Mouse (Mus musculus) forebrain, embryonic 12.5 days (tissue): ENCODE measurements around the gene Gdap1l1. TPM values are rescaled to one million over a fixed set of nuclear protein-coding genes. Genes with fewer than 3 reads are reported as not detected.
A peak's percentile ranks its signal among the peaks of the same experiment; 100 is the strongest.
"Not testable (repeated sequence)": the region's sequence is repeated elsewhere in the genome, so short reads cannot be mapped to it uniquely, and the experiment has no call there.

Experiments used
- ATAC-seq: fragments of 200-750 bp; cut with Nextera tagmentation; 2 replicates; pipeline ENCODE4 v1.8.0; 2017; ENCODE audit warnings: moderate TSS enrichment; ENCODE audit not compliant: low FRiP score
- H3K27ac ChIP-seq: fragments of 300-500 bp; sonication (generic); 2 replicates; pipeline ENCODE4 v1.5.1; 2016; ENCODE audit warnings: mild to moderate bottlenecking
- H3K27me3 ChIP-seq: fragments of 300-500 bp; sonication (generic); 2 replicates; pipeline ENCODE4 v1.6.1; 2016; ENCODE audit warnings: mild to moderate bottlenecking
- H3K36me3 ChIP-seq: fragments of 300-500 bp; sonication (generic); replicated peaks from 2 replicates; pipeline ENCODE4 v1.6.1; 2016; ENCODE audit warnings: mild to moderate bottlenecking
- H3K4me1 ChIP-seq: fragments of 300-500 bp; sonication (generic); 2 replicates; pipeline ENCODE4 v1.6.1; 2016
- H3K4me2 ChIP-seq: fragments of 300-500 bp; sonication (generic); 2 replicates; pipeline ENCODE4 v1.6.1; 2016; ENCODE audit warnings: mild to moderate bottlenecking, moderate library complexity
- H3K4me3 ChIP-seq: fragments of 300-500 bp; sonication (generic); replicated peaks from 2 replicates; pipeline ENCODE4 v1.5.1; 2016; ENCODE audit warnings: mild to moderate bottlenecking
- H3K9ac ChIP-seq: fragments of 300-500 bp; sonication (generic); 2 replicates; pipeline ENCODE4 v1.6.1; 2016; ENCODE audit warnings: mild to moderate bottlenecking
- H3K9me3 ChIP-seq: fragments of 300-500 bp; sonication (generic); 2 replicates; pipeline ENCODE4 v1.6.1; 2016
- WGBS: fragments of 180-500 bp; shearing (Covaris S2); methylation state at CpG from one replicate; pipeline ENCODE4 v1.1.7; 2016; 5-methylcytosine and 5-hydroxymethylcytosine counted together
- polyA plus RNA-seq: library from polyadenylated mRNA; unstranded; fragments of >200 nt; fragmentation: Nextera tagmentation; extraction: Ambion mirVana; gene quantifications from 2 replicates; pipeline ENCODE4 v1.2.1, GENCODE M21; 2016

The Gdap1l1 gene
- 54.7 and 56.5 TPM in 2 replicates for polyA plus RNA-seq

GRCm38 (mm10) chr2:163438246-163438618 is at the start of gene Gdap1l1:
Gene Gdap1l1, plus strand, starts transcription at chr2:163438476.
- Histone ChIP-seq H3K4me3 (peak within 1 kb of the TSS; percentile 65), H3K27me3 (0 out of 2 replicates have a peak, but pooled peaks cover 13% of the 10 kb centered on the region), H3K9me3 (no peaks in the 10 kb centered on the region), H3K4me1 (peaks cover 35% of the 10 kb centered on the region), H3K4me2 (peak within 1 kb of the TSS; percentile 71), H3K9ac (peak within 1 kb of the TSS; percentile 75), H3K36me3 (no peaks in the 10 kb centered on the region), H3K27ac (peak within 1 kb of the TSS; percentile 67)
- peak; percentile 85 for ATAC-seq
- 0% methylated on average over 17 of the region's 18 CpGs for WGBS

DNA sequence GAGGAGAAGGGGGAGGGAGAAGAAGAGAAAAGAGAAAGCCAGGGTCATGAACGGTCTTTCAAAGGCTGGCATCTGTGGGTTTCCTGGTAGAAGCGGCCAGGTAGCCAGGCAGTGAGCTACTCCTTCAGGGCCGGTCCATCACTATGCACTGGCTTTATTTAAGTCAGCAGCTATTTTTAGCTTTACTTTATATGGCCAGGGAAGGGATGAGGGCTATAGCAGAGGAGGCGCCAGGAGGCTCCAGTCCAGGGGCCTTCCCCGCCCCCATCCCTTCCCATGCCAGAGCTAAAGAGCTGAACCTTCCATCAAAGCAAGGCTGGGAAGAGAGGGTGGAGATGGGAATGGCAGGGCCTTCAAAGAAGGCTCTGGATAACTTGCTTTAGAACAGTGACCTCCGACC is 45.8 kb upstream of the Gdap1l1 start:
- Histone ChIP-seq H3K9me3 (no peaks in the 10 kb centered on the region), H3K36me3 (no peaks in the 10 kb centered on the region), H3K4me2 (no peak overlapping the region), H3K27me3 (0 out of 2 replicates have a peak, but pooled peaks cover 3% of the 10 kb centered on the region), H3K27ac (no peak overlapping the region), H3K9ac (no peak overlapping the region), H3K4me1 (peaks cover 3% of the 10 kb centered on the region), H3K4me3 (no peak overlapping the region)
- no peak for ATAC-seq
- WGBS: 80% methylated on average over 6 of the region's 6 CpGs

GRCm38 (mm10) chr2:163393241-163393640 is 45.0 kb upstream of the Gdap1l1 start:
- Histone ChIP-seq H3K9me3 (no peaks in the 10 kb centered on the region), H3K9ac (no peak overlapping the region), H3K27ac (no peak overlapping the region), H3K4me3 (no peak overlapping the region), H3K27me3 (0 out of 2 replicates have a peak, but pooled peaks cover 3% of the 10 kb centered on the region), H3K36me3 (no peaks in the 10 kb centered on the region), H3K4me1 (peaks cover 11% of the 10 kb centered on the region), H3K4me2 (no peak overlapping the region)
- WGBS: 91% methylated on average over 10 of the region's 10 CpGs
- ATAC-seq: no peak

- H3K27me3 ChIP-seq: 0 out of 2 replicates have a peak, but pooled peaks cover 3% of the 10 kb centered on the region
- H3K4me2 ChIP-seq: no peak overlapping the region
- no peak overlapping the region for H3K27ac ChIP-seq
- no peak overlapping the region for H3K9ac ChIP-seq
- H3K9me3 ChIP-seq: no peaks in the 10 kb centered on the region
- peaks cover 12% of the 10 kb centered on the region for H3K4me1 ChIP-seq
- ATAC-seq: no peak
- H3K4me3 ChIP-seq: no peak overlapping the region
- no peaks in the 10 kb centered on the region for H3K36me3 ChIP-seq
- WGBS: 79% methylated on average over 6 of the region's 6 CpGs
These were observed 44.3 kb upstream of the Gdap1l1 start for GRCm38 (mm10) chr2:163393976-163394375.

GRCm38 (mm10) chr2:163394977-163395376 is 43.3 kb upstream of the Gdap1l1 start:
- no peak overlapping the region for H3K4me3 ChIP-seq
- peaks cover 12% of the 10 kb centered on the region for H3K4me1 ChIP-seq
- H3K36me3 ChIP-seq: no peaks in the 10 kb centered on the region
- no peak overlapping the region for H3K27ac ChIP-seq
- H3K27me3 ChIP-seq: 0 out of 2 replicates have a peak, but pooled peaks cover 3% of the 10 kb centered on the region
- H3K9ac ChIP-seq: no peak overlapping the region
- ATAC-seq: no peak
- no peak overlapping the region for H3K4me2 ChIP-seq
- no peaks in the 10 kb centered on the region for H3K9me3 ChIP-seq
- WGBS: 87% methylated on average over 6 of the region's 6 CpGs

DNA sequence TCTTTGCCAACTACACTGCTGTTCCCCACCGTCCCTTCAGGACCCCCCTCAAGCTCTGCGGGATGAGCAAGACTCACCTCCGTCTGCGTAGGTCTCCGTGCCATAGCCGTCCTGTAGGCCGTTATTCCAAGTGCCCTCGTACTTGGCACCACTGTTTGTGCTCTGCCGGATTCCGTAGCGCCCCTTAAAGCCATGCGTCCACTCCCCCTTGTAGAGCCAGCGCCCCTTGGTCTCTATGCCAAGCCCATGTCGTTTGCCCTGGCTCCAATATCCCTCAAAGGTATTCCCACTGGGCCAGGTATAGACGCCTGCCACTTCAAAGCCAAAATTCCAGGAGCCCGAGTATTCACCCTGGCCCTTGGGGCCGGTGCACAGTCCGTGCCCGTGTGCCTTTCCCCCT is 41.2 kb upstream of the Gdap1l1 start:
- Histone ChIP-seq H3K4me2 (no peak overlapping the region), H3K9me3 (no peaks in the 10 kb centered on the region), H3K4me1 (peaks cover 12% of the 10 kb centered on the region), H3K4me3 (no peak overlapping the region), H3K27me3 (0 out of 2 replicates have a peak, but pooled peaks cover 3% of the 10 kb centered on the region), H3K9ac (no peak overlapping the region), H3K27ac (no peak overlapping the region), H3K36me3 (no peaks in the 10 kb centered on the region)
- 94% methylated on average over 19 of the region's 19 CpGs for WGBS
- no peak for ATAC-seq

DNA sequence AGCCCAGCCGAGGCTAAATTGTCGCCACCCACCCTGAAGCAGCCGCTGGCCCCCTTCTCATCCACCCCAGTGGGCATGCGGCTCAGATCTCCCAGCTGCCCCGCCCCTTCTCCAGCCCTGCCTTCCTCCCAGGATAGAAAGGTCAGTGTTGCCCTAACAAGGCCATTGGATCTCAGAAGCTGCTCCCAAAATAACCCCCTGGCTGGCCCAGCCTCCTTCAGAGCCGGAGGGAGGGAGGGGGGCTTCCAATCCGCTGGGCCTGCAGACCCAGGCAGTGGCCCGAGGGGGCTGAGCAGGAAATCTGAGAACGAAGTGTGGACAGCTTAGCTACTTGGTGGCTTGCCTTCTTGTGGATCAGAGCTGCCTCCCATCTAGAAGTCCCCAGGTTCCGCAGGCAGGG is 40.4 kb upstream of the Gdap1l1 start, which contains the start of gene Jph2:
Jph2 (minus strand) TSS at position 89 of the 400 bp plus-strand sequence.
- H3K9me3 ChIP-seq: no peaks in the 10 kb centered on the region
- no peak for ATAC-seq
- no peaks in the 10 kb centered on the region for H3K36me3 ChIP-seq
- H3K4me1 ChIP-seq: peaks cover 12% of the 10 kb centered on the region
- no peak within 1 kb of the TSS for H3K4me3 ChIP-seq
- no peak within 1 kb of the TSS for H3K27ac ChIP-seq
- H3K4me2 ChIP-seq: peak within 1 kb of the TSS; percentile 28
- 0 out of 2 replicates have a peak, but pooled peaks cover 3% of the 10 kb centered on the region for H3K27me3 ChIP-seq
- 13% methylated on average over 10 of the region's 10 CpGs for WGBS
- no peak within 1 kb of the TSS; the same call in 1 of the 2 replicates for H3K9ac ChIP-seq

DNA sequence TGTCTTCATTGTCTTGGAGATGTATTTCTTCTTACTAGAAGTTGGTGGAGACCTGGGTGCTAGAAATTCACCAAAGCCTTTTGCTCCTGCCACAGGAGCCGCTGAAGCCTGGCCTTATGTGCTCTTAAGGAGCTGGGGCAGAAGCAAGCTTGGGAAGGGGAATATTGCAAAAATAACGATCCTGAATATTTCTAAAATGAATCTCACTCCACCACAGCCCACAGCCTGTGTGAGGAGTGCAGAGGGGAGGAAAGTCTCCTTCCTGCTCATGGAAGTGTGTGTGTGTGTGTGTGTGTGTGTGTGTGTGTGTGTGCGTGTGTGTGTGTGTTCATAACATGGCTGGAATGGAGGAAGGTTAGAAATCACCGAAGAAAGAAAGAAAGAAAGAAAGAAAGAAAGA is 39.5 kb upstream of the Gdap1l1 start:
- Histone ChIP-seq H3K4me2 (no peak overlapping the region), H3K4me1 (peaks cover 12% of the 10 kb centered on the region), H3K9ac (no peak overlapping the region), H3K9me3 (no peaks in the 10 kb centered on the region), H3K27ac (no peak overlapping the region), H3K36me3 (no peaks in the 10 kb centered on the region), H3K27me3 (0 out of 2 replicates have a peak, but pooled peaks cover 3% of the 10 kb centered on the region), H3K4me3 (no peak overlapping the region)
- WGBS: 83% methylated on average over 4 of the region's 4 CpGs
- ATAC-seq: no peak

- Histone ChIP-seq H3K9me3 (no peaks in the 10 kb centered on the region), H3K4me3 (no peak overlapping the region), H3K27ac (no peak overlapping the region), H3K4me1 (peaks cover 12% of the 10 kb centered on the region), H3K4me2 (no peak overlapping the region), H3K36me3 (0 out of 2 replicates have a peak, but pooled peaks cover 3% of the 10 kb centered on the region), H3K9ac (no peak overlapping the region), H3K27me3 (0 out of 2 replicates have a peak, but pooled peaks cover 3% of the 10 kb centered on the region)
- ATAC-seq: no peak
- 80% methylated on average over 8 of the region's 8 CpGs for WGBS
These were observed 39.1 kb upstream of the Gdap1l1 start for GRCm38 (mm10) chr2:163399222-163399621.

- Histone ChIP-seq H3K27me3 (no peaks in the 10 kb centered on the region), H3K9ac (no peak overlapping the region), H3K4me2 (no peak overlapping the region), H3K27ac (no peak overlapping the region), H3K4me3 (no peak overlapping the region), H3K36me3 (peaks cover 18% of the 10 kb centered on the region), H3K9me3 (no peaks in the 10 kb centered on the region), H3K4me1 (peaks cover 12% of the 10 kb centered on the region)
- ATAC-seq: no peak
- 13% methylated on average over 8 of the region's 8 CpGs for WGBS
These were observed 37.1 kb upstream of the Gdap1l1 start for GRCm38 (mm10) chr2:163401221-163401620.

- Histone ChIP-seq H3K27ac (no peak overlapping the region), H3K4me1 (no peaks in the 10 kb centered on the region), H3K9ac (no peak overlapping the region), H3K4me2 (no peak overlapping the region), H3K36me3 (peaks cover 40% of the 10 kb centered on the region), H3K27me3 (no peaks in the 10 kb centered on the region), H3K4me3 (no peak overlapping the region), H3K9me3 (no peaks in the 10 kb centered on the region)
- 90% methylated on average over 8 of the region's 8 CpGs for WGBS
- no peak for ATAC-seq
These were observed 34.0 kb upstream of the Gdap1l1 start for GRCm38 (mm10) chr2:163404037-163404815.

DNA sequence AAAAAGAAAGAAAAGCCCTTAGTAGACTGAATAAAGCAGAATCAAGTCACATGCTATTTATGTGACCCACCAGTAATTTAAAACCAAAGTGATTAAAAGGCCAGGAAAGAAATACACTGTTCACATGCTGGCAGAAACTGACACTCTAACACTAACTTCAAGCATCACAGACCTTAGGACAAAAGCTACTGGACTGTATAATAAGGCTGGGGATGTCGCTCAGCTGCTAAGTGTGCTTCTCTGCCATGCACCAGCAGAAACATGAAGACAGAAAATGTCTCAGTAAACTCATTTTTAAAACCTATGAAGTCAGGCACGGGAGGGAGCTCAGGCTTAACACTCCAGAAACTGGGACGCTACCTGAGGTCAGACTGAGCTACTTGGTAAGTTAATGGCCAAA is 28.1 kb upstream of the Gdap1l1 start:
- Histone ChIP-seq H3K4me1 (no peaks in the 10 kb centered on the region), H3K4me2 (no peak overlapping the region), H3K36me3 (peaks cover 71% of the 10 kb centered on the region), H3K4me3 (no peak overlapping the region), H3K27me3 (no peaks in the 10 kb centered on the region), H3K27ac (no peak overlapping the region), H3K9me3 (no peaks in the 10 kb centered on the region), H3K9ac (no peak overlapping the region)
- ATAC-seq: no peak
- 89% methylated on average over 3 of the region's 3 CpGs for WGBS

DNA sequence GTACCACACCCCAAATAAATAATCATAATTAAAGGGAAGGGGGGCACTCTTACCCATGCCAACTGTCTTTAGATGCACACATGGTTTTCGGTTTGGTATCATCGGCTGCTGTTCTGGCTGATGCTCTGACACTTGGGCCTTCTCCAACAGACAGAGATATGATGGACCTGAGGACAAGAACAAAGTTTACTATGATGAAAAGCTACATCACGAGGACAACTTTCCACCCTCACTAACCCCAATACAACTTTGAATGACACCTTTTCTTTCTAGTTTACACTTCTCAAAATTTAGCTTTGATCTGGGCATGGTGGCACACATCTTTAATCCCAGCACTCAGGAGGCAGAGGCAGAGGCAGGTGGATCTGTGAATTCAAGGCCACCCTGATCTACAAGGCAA is 26.9 kb upstream of the Gdap1l1 start:
- not testable (repeated sequence) for ATAC-seq, H3K4me2 ChIP-seq

More for the DNA sequence above, 26.9 kb upstream of the Gdap1l1 start:
- not testable (repeated sequence) for H3K27ac ChIP-seq, H3K9ac ChIP-seq, H3K4me1 ChIP-seq, H3K27me3 ChIP-seq, H3K4me3 ChIP-seq, H3K9me3 ChIP-seq
- peaks cover 66% of the 10 kb centered on the region for H3K36me3 ChIP-seq
- WGBS: 94% methylated on average over 3 of the region's 3 CpGs
